ENCODE assay signal across 10 mouse cellular contexts in genomic region chr19:27904209-27904608, GRCm38 (mm10).
DNase-seq lines count a peak whose midpoint lies in the region; ATAC-seq and TF ChIP-seq lines count a peak whose summit lies in the region.
"Had no signal": no experiment of that assay in that cellular context is flagged by ENCODE, and none has a peak within 500 bp of the region (broad histone marks: within the 10 kb centered on the region; RNA-seq: fewer than 3 reads in every experiment).

No protein-coding gene starts in this region.

- peak; percentile 65 for DNase-seq in testis, postnatal 14 days (ENCODE audit: low spot score)
- DNase-seq in testis, postnatal 10 days (ENCODE audit: low spot score) = no peak
- DNase-seq in midbrain, embryonic 10.5 days (ENCODE audit: low spot score) = no peak
- no peak for DNase-seq in stomach, postnatal 0 days (ENCODE audit: low spot score)
- DNase-seq in gastrocnemius, postnatal 4 days (ENCODE audit: low spot score in 2 of 2) = no peak
- no peak for DNase-seq in spleen, postnatal 4 days (ENCODE audit: low spot score in 2 of 2)
- DNase-seq in lung, postnatal 36 days = no peak

- TF ChIP-seq EP300 in stomach, postnatal 0 days (optimal IDR thresholded peaks at IDR 0.05) = no peak

- no peak overlapping the region for H3K4me3 ChIP-seq in forebrain, embryonic 12.5 days (replicated peaks)
- no peak overlapping the region for H3K4me3 ChIP-seq in midbrain, embryonic 10.5 days
- H3K4me3 ChIP-seq in stomach, postnatal 0 days (ENCODE audit: low read depth, low read length) = no peak overlapping the region
- H3K4me3 ChIP-seq: kidney, embryonic 15.5 days; limb, embryonic 12.5 days had no signal

- no peaks in the 10 kb centered on the region for H3K36me3 ChIP-seq in forebrain, embryonic 12.5 days (replicated peaks)
- peaks cover 15% of the 10 kb centered on the region for H3K36me3 ChIP-seq in midbrain, embryonic 10.5 days
- H3K36me3 ChIP-seq in stomach, postnatal 0 days (ENCODE audit: control insufficient read depth, insufficient read depth, low read length) = no peaks in the 10 kb centered on the region

- 0 out of 2 replicates have a peak overlapping the region, but pooled peaks have one; percentile 8 for H3K4me2 ChIP-seq in forebrain, embryonic 12.5 days
- no peak overlapping the region for H3K4me2 ChIP-seq in stomach, postnatal 0 days (replicated peaks; ENCODE audit: low read depth)
- H3K4me2 ChIP-seq: kidney, embryonic 15.5 days; limb, embryonic 12.5 days had no signal

- peaks cover 25% of the 10 kb centered on the region for H3K27me3 ChIP-seq in forebrain, embryonic 12.5 days
- H3K27me3 ChIP-seq in midbrain, embryonic 10.5 days (ENCODE audit: low read depth, poor library complexity, severe bottlenecking) = no peaks in the 10 kb centered on the region
- no peaks in the 10 kb centered on the region for H3K27me3 ChIP-seq in stomach, postnatal 0 days (ENCODE audit: control insufficient read depth, insufficient read depth, low read length)
- H3K27me3 ChIP-seq: kidney, embryonic 15.5 days; limb, embryonic 12.5 days had no signal

- peaks cover 13% of the 10 kb centered on the region for H3K4me1 ChIP-seq in forebrain, embryonic 12.5 days
- peaks cover 19% of the 10 kb centered on the region for H3K4me1 ChIP-seq in midbrain, embryonic 10.5 days
- H3K4me1 ChIP-seq in stomach, postnatal 0 days (replicated peaks; ENCODE audit: control insufficient read depth, insufficient read depth) = no peaks in the 10 kb centered on the region

- ATAC-seq in forebrain, embryonic 12.5 days (ENCODE audit: low FRiP score) = peak; percentile 85
- ATAC-seq in stomach, postnatal 0 days (ENCODE audit: low FRiP score, low TSS enrichment) = no peak

- H3K9me3 ChIP-seq in forebrain, embryonic 12.5 days = no peaks in the 10 kb centered on the region
- H3K9me3 ChIP-seq in midbrain, embryonic 10.5 days (replicated peaks) = no peaks in the 10 kb centered on the region; the same call in 1 of the 2 replicates
- H3K9me3 ChIP-seq in stomach, postnatal 0 days (ENCODE audit: control insufficient read depth, low read length) = no peaks in the 10 kb centered on the region
- H3K9me3 ChIP-seq: kidney, embryonic 15.5 days; limb, embryonic 12.5 days had no signal

- TF ChIP-seq CTCF in stomach, postnatal 0 days (IDR thresholded peaks at IDR 0.05; ENCODE audit: low read depth) = no peak

- no peak overlapping the region for H3K9ac ChIP-seq in forebrain, embryonic 12.5 days
- H3K9ac ChIP-seq in stomach, postnatal 0 days (ENCODE audit: low read length) = no peak overlapping the region
- H3K9ac ChIP-seq: kidney, embryonic 15.5 days; limb, embryonic 12.5 days had no signal

- peak overlapping the region; percentile 75 for H3K27ac ChIP-seq in forebrain, embryonic 12.5 days
- peak overlapping the region; percentile 38; the same call in 1 of the 2 replicates for H3K27ac ChIP-seq in midbrain, embryonic 10.5 days (replicated peaks)
- H3K27ac ChIP-seq in stomach, postnatal 0 days (replicated peaks) = 0 out of 2 replicates have a peak overlapping the region, but pooled peaks have one; percentile 13
- H3K27ac ChIP-seq: kidney, embryonic 15.5 days; limb, embryonic 12.5 days had no signal

- WGBS in forebrain, embryonic 12.5 days = 19% methylated on average over 4 of the region's 4 CpGs
- WGBS in midbrain, embryonic 10.5 days = 59% methylated on average over 4 of the region's 4 CpGs
- WGBS in stomach, postnatal 0 days = 60% methylated on average over 4 of the region's 4 CpGs

Comparison
In these comparisons a context has a peak if more than half of its experiments do, and no peak if none do; other contexts are left out.
1. H3K27ac ChIP-seq: peak in every context shown above with its lines; median percentile 75 in forebrain, embryonic 12.5 days; 38 in midbrain, embryonic 10.5 days; 13 in stomach, postnatal 0 days.